Mouse (Mus musculus): ENCODE data around the gene Sap25.
A peak's percentile ranks its signal among the peaks of the same experiment; 100 is the strongest.

DNA sequence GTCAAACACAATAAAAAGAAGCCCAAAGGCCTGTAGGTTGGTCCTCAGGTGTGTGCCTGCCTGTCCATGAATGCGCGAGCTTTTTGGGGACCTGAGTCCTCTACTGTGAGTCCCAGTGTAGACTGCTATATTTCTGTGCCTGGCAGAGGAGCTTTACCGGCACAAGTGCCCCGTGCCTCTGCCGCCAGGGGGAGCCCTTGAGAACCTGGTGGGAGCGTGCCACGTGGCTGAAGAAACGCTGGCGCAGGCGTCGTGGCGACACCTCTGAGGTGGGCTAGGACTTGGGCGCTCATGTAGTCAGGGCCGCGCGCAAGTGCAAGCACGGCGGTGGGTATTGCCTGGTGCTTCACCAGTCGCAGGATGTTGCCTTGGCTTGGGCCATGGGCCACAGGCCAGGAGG, at the start of gene Sap25:
- TF ChIP-seq CTCF (IDR thresholded peaks at IDR 0.05; ENCODE audit: borderline replicate concordance, insufficient read depth, low read depth, low read length) (peak; percentile 13; the same call in 1 of the 2 replicates), POLR2A (IDR thresholded peaks at IDR 0.05; ENCODE audit: borderline replicate concordance, insufficient read depth, low read length) (no peak)

Measured in cerebellum, adult 2 months (tissue).